Mouse (Mus musculus): Measurements from ENCODE around the gene Mindy3.
"Not testable (repeated sequence)": the region's sequence is repeated elsewhere in the genome, so short reads cannot be mapped to it uniquely, and the experiment has no call there.

The Mindy3 gene

GRCm38 (mm10) chr2:12419262-12419655 lies at the start of gene Mindy3:
TSS of gene Mindy3 (minus strand) at chr2:12419470.
- peak; percentile 83 to 87 for DNase-seq (ENCODE audit: low spot score in 2 of 2)

GRCm38 (mm10) chr2:12459732-12460131 lies 40.5 kb upstream of the Mindy3 start:
- no peak for DNase-seq (ENCODE audit: low spot score in 2 of 2)

GRCm38 (mm10) chr2:12450108-12450507 lies 30.8 kb upstream of the Mindy3 start:
- no peak for DNase-seq (ENCODE audit: low spot score in 2 of 2)

- DNase-seq (ENCODE audit: low spot score in 2 of 2), result no peak
Measured at GRCm38 (mm10) chr2:12440120-12440519, 20.9 kb upstream of the Mindy3 start.

- DNase-seq (ENCODE audit: low spot score in 2 of 2), result no peak
Measured at GRCm38 (mm10) chr2:12439543-12439942, 20.3 kb upstream of the Mindy3 start.

- DNase-seq (ENCODE audit: low spot score in 2 of 2), result no peak
Measured at GRCm38 (mm10) chr2:12438181-12438580, 18.9 kb upstream of the Mindy3 start.

GRCm38 (mm10) chr2:12432055-12432454 lies 12.8 kb upstream of the Mindy3 start:
- DNase-seq (ENCODE audit: low spot score in 2 of 2), result no peak

GRCm38 (mm10) chr2:12424374-12424773 lies 5.1 kb upstream of the Mindy3 start:
- no peak for DNase-seq (ENCODE audit: low spot score in 2 of 2)

- DNase-seq (ENCODE audit: low spot score in 2 of 2), result not testable (repeated sequence)
Measured at GRCm38 (mm10) chr2:12423426-12423825, 4.2 kb upstream of the Mindy3 start.

GRCm38 (mm10) chr2:12418534-12419261 lies 572 bp downstream of the Mindy3 start:
- DNase-seq (ENCODE audit: low spot score in 2 of 2), result no peak

- no peak for DNase-seq (ENCODE audit: low spot score in 2 of 2)
Measured at GRCm38 (mm10) chr2:12418121-12418520, 1.1 kb downstream of the Mindy3 start.

- no peak for DNase-seq (ENCODE audit: low spot score in 2 of 2)
Measured at GRCm38 (mm10) chr2:12412309-12412708, 7.0 kb downstream of the Mindy3 start.

GRCm38 (mm10) chr2:12411129-12411528 lies 8.1 kb downstream of the Mindy3 start:
- DNase-seq (ENCODE audit: low spot score in 2 of 2), result no peak

- no peak for DNase-seq (ENCODE audit: low spot score in 2 of 2)
Measured at GRCm38 (mm10) chr2:12406737-12407136, 12.5 kb downstream of the Mindy3 start.

- no peak for DNase-seq (ENCODE audit: low spot score in 2 of 2)
Measured at GRCm38 (mm10) chr2:12402469-12402868, 16.8 kb downstream of the Mindy3 start.

- DNase-seq (ENCODE audit: low spot score in 2 of 2), result no peak
Measured at GRCm38 (mm10) chr2:12401137-12401536, 18.1 kb downstream of the Mindy3 start.

GRCm38 (mm10) chr2:12389028-12389427 lies 30.2 kb downstream of the Mindy3 start:
- DNase-seq (ENCODE audit: low spot score in 2 of 2), result no peak

GRCm38 (mm10) chr2:12388569-12388968 lies 30.7 kb downstream of the Mindy3 start:
- no peak for DNase-seq (ENCODE audit: low spot score in 2 of 2)

GRCm38 (mm10) chr2:12384389-12384788 lies 34.9 kb downstream of the Mindy3 start:
- DNase-seq (ENCODE audit: low spot score in 2 of 2), result no peak

GRCm38 (mm10) chr2:12382650-12383049 lies 36.6 kb downstream of the Mindy3 start:
- DNase-seq (ENCODE audit: low spot score in 2 of 2), result no peak

- DNase-seq (ENCODE audit: low spot score in 2 of 2), result no peak
Measured at GRCm38 (mm10) chr2:12380233-12380632, 39.0 kb downstream of the Mindy3 start.

GRCm38 (mm10) chr2:12378591-12378990 lies 40.7 kb downstream of the Mindy3 start:
- no peak for DNase-seq (ENCODE audit: low spot score in 2 of 2)

GRCm38 (mm10) chr2:12377024-12377423 lies 42.2 kb downstream of the Mindy3 start:
- no peak for DNase-seq (ENCODE audit: low spot score in 2 of 2)

GRCm38 (mm10) chr2:12372883-12373282 lies 46.4 kb downstream of the Mindy3 start:
- no peak for DNase-seq (ENCODE audit: low spot score in 2 of 2)

Data from frontal cortex, postnatal 10 days (tissue).